Mouse (Mus musculus) E14TG2a.4 (cell line): Measurements from ENCODE around the gene Ccl26.

Experiments used
- CTCF ChIP-seq: conservative IDR thresholded peaks from 2 replicates; pipeline ENCODE4 v1.5.1; 2014; ENCODE audit warnings: low read length
- NANOG ChIP-seq: IDR thresholded peaks from 2 replicates; pipeline ENCODE4 v1.6.1; 2014; ENCODE audit warnings: borderline replicate concordance, low read length, mixed read lengths

GRCm38 (mm10) chr5:135544032-135544558 lies 19.3 kb downstream of the Ccl26 start:
- no peak for TF ChIP-seq CTCF
- TF ChIP-seq NANOG: no peak
